Mouse (Mus musculus) erythroid progenitor cell, adult 5-6 weeks (primary cell): ENCODE results near the gene Cdca4. TPM values are rescaled to one million over a fixed set of nuclear protein-coding genes. Genes with fewer than 3 reads are reported as not detected.

Source experiments
- total RNA-seq, 2 experiments: library from RNA; stranded (forward) in 1 of 2; stranded (reverse) in 1 of 2; fragments of 150-400 nt in 1 of 2; fragments of 186-747, 209-891 nt in 1 of 2; gene quantifications; 2 replicates each; pipeline versions ENCODE4 v1.2.3 to v1.2.4; 2015 to 2017; ENCODE audit warnings: low replicate concordance in 2 of 2

Gene Cdca4
- total RNA-seq, 2 experiments from 2014 or later, result 135 to 180 TPM

Other genes starting within 250 kb of the Cdca4 start
- gene Inf2, start 240.6 kb downstream of the Cdca4 start, total RNA-seq (2015; ENCODE audit: low replicate concordance), result 2.1 and 2.2 TPM in 2 replicates
- gene Inf2, start 240.6 kb downstream of the Cdca4 start, total RNA-seq (2017; ENCODE audit: low replicate concordance), result 1.0 and 1.5 TPM in 2 replicates
- 16.8 and 26.3 TPM in 2 replicates for gene Adssl1, start 209.4 kb downstream of the Cdca4 start, total RNA-seq (2015; ENCODE audit: low replicate concordance)
- 2.0 and 14.9 TPM in 2 replicates for gene Adssl1, start 209.4 kb downstream of the Cdca4 start, total RNA-seq (2017; ENCODE audit: low replicate concordance)
- 62.0 and 125 TPM in 2 replicates for gene Siva1, start 184.7 kb downstream of the Cdca4 start, total RNA-seq (2015; ENCODE audit: low replicate concordance)
- 136 and 176 TPM in 2 replicates for gene Siva1, start 184.7 kb downstream of the Cdca4 start, total RNA-seq (2017; ENCODE audit: low replicate concordance)
- 22.6 and 24.1 TPM in 2 replicates for gene Akt1, start 154.5 kb downstream of the Cdca4 start, total RNA-seq (2015; ENCODE audit: low replicate concordance)
- 24.5 and 40.9 TPM in 2 replicates for gene Akt1, start 154.5 kb downstream of the Cdca4 start, total RNA-seq (2017; ENCODE audit: low replicate concordance)
- 10.1 TPM in 1 of 2 replicates, not detected in the other for gene Zbtb42, start 150.6 kb downstream of the Cdca4 start, total RNA-seq (2015; ENCODE audit: low replicate concordance)
- gene Zbtb42, start 150.6 kb downstream of the Cdca4 start, total RNA-seq (2017; ENCODE audit: low replicate concordance), result 0.39 TPM in 1 of 2 replicates, not detected in the other
- 1.3 TPM in 1 of 2 replicates, not detected in the other for gene Cep170b, start 109.0 kb downstream of the Cdca4 start, total RNA-seq (2015; ENCODE audit: low replicate concordance)
- gene Cep170b, start 109.0 kb downstream of the Cdca4 start, total RNA-seq (2017; ENCODE audit: low replicate concordance), result not detected in 2 replicates
- gene Pld4, start 68.8 kb downstream of the Cdca4 start, total RNA-seq (2015; ENCODE audit: low replicate concordance), result 20.1 and 29.9 TPM in 2 replicates
- 8.9 and 14.0 TPM in 2 replicates for gene Pld4, start 68.8 kb downstream of the Cdca4 start, total RNA-seq (2017; ENCODE audit: low replicate concordance)
- 0.36 TPM in 1 of 2 replicates, not detected in the other for gene Ahnak2, start 26.8 kb downstream of the Cdca4 start, total RNA-seq (2015; ENCODE audit: low replicate concordance)
- gene Ahnak2, start 26.8 kb downstream of the Cdca4 start, total RNA-seq (2017; ENCODE audit: low replicate concordance), result 0.64 TPM in 1 of 2 replicates, not detected in the other
- gene Clba1, start 20.5 kb downstream of the Cdca4 start, total RNA-seq (2015; ENCODE audit: low replicate concordance), result not detected in 2 replicates
- 0.51 TPM in 1 of 2 replicates, not detected in the other for gene Clba1, start 20.5 kb downstream of the Cdca4 start, total RNA-seq (2017; ENCODE audit: low replicate concordance)
- 1.3 and 5.0 TPM in 2 replicates for gene Gpr132, start 38.8 kb upstream of the Cdca4 start, total RNA-seq (2015; ENCODE audit: low replicate concordance)
- gene Gpr132, start 38.8 kb upstream of the Cdca4 start, total RNA-seq (2017; ENCODE audit: low replicate concordance), result 0.90 and 2.7 TPM in 2 replicates
- not detected in 2 replicates for gene Jag2, start 100.4 kb upstream of the Cdca4 start, total RNA-seq (2015; ENCODE audit: low replicate concordance)
- 0.26 TPM in 1 of 2 replicates, not detected in the other for gene Jag2, start 100.4 kb upstream of the Cdca4 start, total RNA-seq (2017; ENCODE audit: low replicate concordance)
- 12.3 TPM in 1 of 2 replicates, not detected in the other for gene Nudt14, start 112.7 kb upstream of the Cdca4 start, total RNA-seq (2015; ENCODE audit: low replicate concordance)
- gene Nudt14, start 112.7 kb upstream of the Cdca4 start, total RNA-seq (2017; ENCODE audit: low replicate concordance), result 2.5 and 3.3 TPM in 2 replicates
- 0.84 and 3.2 TPM in 2 replicates for gene Btbd6, start 147.1 kb upstream of the Cdca4 start, total RNA-seq (2015; ENCODE audit: low replicate concordance)
- 0.68 and 1.0 TPM in 2 replicates for gene Btbd6, start 147.1 kb upstream of the Cdca4 start, total RNA-seq (2017; ENCODE audit: low replicate concordance)
- gene Brf1, start 171.3 kb upstream of the Cdca4 start, total RNA-seq (2015; ENCODE audit: low replicate concordance), result 55.1 and 57.4 TPM in 2 replicates
- 172 and 200 TPM in 2 replicates for gene Brf1, start 171.3 kb upstream of the Cdca4 start, total RNA-seq (2017; ENCODE audit: low replicate concordance)
- gene Pacs2, start 185.1 kb upstream of the Cdca4 start, total RNA-seq (2015; ENCODE audit: low replicate concordance), result 68.3 and 88.3 TPM in 2 replicates
- 44.9 and 45.7 TPM in 2 replicates for gene Pacs2, start 185.1 kb upstream of the Cdca4 start, total RNA-seq (2017; ENCODE audit: low replicate concordance)
- gene Tex22, start 245.1 kb upstream of the Cdca4 start, total RNA-seq (2015; ENCODE audit: low replicate concordance), result not detected in 2 replicates
- not detected in 2 replicates for gene Tex22, start 245.1 kb upstream of the Cdca4 start, total RNA-seq (2017; ENCODE audit: low replicate concordance)